Mouse (Mus musculus) large intestine, adult 2 months (tissue): ENCODE results near the gene Fkbp6. TPM values are rescaled to one million over a fixed set of nuclear protein-coding genes. Genes with fewer than 3 reads are reported as not detected.
"Not testable (repeated sequence)": the region's sequence is repeated elsewhere in the genome, so short reads cannot be mapped to it uniquely, and the experiment has no call there.

Experiments used
- DNase-seq: peaks from one replicate; pipeline ENCODE4 v3.0.0-alpha.2; 2012; ENCODE audit warnings: low read depth, low spot score
- WGBS: fragments of 180-500 bp; shearing (Covaris S2); methylation state at CpG from one replicate; pipeline ENCODE4 v1.1.7; 2018; 5-methylcytosine and 5-hydroxymethylcytosine counted together
- polyA plus RNA-seq: library from polyadenylated mRNA; depleted of rRNA; stranded (reverse); fragments of >200 nt; gene quantifications from 2 replicates; pipeline ENCODE4 v1.2.3, GENCODE M21; 2012; rRNA removed

The Fkbp6 gene
- polyA plus RNA-seq: not detected in 2 replicates

DNA sequence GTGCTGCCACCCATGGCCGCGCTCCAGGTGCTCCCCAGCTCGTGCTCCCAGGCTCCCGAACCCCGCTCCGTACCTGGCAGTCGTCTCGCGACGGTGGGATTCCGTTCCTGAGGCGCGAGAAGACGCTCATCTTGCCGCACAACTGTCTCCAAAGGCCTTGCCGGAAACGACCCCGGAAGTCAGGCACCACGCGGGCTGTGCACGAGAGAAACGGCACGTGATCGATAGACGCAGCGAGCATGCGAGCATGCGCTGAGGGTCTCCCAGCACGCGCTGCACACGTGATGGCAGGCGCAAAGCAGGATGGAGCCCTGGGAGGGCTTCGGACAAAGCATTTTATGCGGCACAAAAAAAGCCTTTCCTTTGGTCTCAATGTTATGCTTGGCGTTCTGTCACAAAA, at the start of gene Fkbp6:
Fkbp6 (minus strand) TSS at position 183 of the 400 bp plus-strand sequence.
- DNase-seq: no peak
- 89% methylated on average over 35 of the region's 35 CpGs for WGBS

DNA sequence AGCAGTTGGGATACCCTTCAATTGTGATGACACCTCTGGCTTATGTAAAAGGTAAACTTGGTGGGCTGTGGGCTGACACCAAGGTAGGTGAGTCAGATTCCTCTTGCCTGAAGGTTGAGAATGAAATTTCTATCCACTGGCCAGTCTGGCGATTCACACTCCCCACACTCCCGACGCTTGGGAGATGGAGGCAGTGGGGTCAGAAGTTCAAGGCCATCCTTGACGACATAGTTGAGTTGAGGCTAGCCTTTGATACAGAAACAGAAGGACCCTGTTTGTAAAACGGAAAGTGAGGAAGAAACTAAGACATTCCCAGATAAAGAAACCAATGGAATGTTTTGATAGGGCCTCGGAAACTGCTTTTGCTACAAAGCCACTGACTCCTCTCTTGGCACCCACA, 49.5 kb upstream of the Fkbp6 start:
- WGBS: 47% methylated on average over 6 of the region's 6 CpGs

GRCm38 (mm10) chr5:135395826-135396225, 46.0 kb upstream of the Fkbp6 start:
- DNase-seq: no peak
- WGBS: 57% methylated on average over 5 of the region's 5 CpGs

More for the DNA sequence above, 49.5 kb upstream of the Fkbp6 start:
- DNase-seq: no peak

- DNase-seq: peak; percentile 47
- WGBS: under 1% methylated on average over 107 of the region's 110 CpGs
Measured at GRCm38 (mm10) chr5:135394004-135394823, 44.4 kb upstream of the Fkbp6 start, which contains the start of gene Pom121. Pom121 (minus strand) TSS chr5:135394546.

GRCm38 (mm10) chr5:135383771-135384170, 33.9 kb upstream of the Fkbp6 start:
- no peak for DNase-seq
- 76% methylated on average over 10 of the region's 10 CpGs for WGBS

- 87% methylated on average over 7 of the region's 7 CpGs for WGBS
- no peak for DNase-seq
Measured at GRCm38 (mm10) chr5:135382746-135383145, 32.9 kb upstream of the Fkbp6 start.

GRCm38 (mm10) chr5:135381356-135381925, 31.6 kb upstream of the Fkbp6 start:
- WGBS: 94% methylated on average over 10 of the region's 10 CpGs
- DNase-seq: no peak

GRCm38 (mm10) chr5:135380681-135381080, 30.8 kb upstream of the Fkbp6 start:
- 96% methylated on average over 4 of the region's 4 CpGs for WGBS
- no peak for DNase-seq

- no peak for DNase-seq
- WGBS: 64% methylated on average over 2 of the region's 2 CpGs
Measured at GRCm38 (mm10) chr5:135376341-135376740, 26.5 kb upstream of the Fkbp6 start.

GRCm38 (mm10) chr5:135375167-135375566, 25.3 kb upstream of the Fkbp6 start:
- 25% methylated on average over 8 of the region's 8 CpGs for WGBS
- no peak for DNase-seq

DNA sequence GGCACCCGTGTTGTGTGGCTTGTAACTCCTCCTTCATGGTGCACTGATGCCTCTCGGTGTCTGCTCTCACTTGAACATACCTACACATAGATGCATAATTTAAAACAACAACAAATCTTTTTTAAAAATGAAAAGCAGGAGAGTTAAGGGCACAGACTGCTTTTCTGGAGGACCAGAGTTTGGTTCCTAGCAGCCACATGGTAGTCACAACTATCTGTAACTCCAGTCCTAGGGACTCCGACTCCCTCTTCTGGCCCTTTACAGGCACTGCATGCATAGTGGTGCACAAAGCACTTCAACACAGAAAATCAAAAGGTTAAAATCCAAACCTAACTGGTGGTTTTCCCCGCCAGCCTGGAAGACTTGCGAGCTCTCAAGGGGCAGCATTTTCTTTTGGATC, 23.8 kb upstream of the Fkbp6 start:
- DNase-seq: no peak
- whole genome bisulfite sequencing: 99% methylated on average over 5 of the region's 5 CpGs

GRCm38 (mm10) chr5:135371195-135371594, 21.4 kb upstream of the Fkbp6 start:
- 91% methylated on average over 13 of the region's 13 CpGs for WGBS

GRCm38 (mm10) chr5:135369787-135370654, 20.2 kb upstream of the Fkbp6 start, which contains the start of gene Nsun5:
Nsun5 (plus strand) TSS chr5:135369953.
- under 1% methylated on average over 64 of the region's 64 CpGs for WGBS
- DNase-seq: peak; percentile 84

More at GRCm38 (mm10) chr5:135371195-135371594, 21.4 kb upstream of the Fkbp6 start:
- no peak for DNase-seq

- 48% methylated on average over 9 of the region's 9 CpGs for WGBS
- DNase-seq: not testable (repeated sequence)
Measured at GRCm38 (mm10) chr5:135369196-135369595, 19.4 kb upstream of the Fkbp6 start.

DNA sequence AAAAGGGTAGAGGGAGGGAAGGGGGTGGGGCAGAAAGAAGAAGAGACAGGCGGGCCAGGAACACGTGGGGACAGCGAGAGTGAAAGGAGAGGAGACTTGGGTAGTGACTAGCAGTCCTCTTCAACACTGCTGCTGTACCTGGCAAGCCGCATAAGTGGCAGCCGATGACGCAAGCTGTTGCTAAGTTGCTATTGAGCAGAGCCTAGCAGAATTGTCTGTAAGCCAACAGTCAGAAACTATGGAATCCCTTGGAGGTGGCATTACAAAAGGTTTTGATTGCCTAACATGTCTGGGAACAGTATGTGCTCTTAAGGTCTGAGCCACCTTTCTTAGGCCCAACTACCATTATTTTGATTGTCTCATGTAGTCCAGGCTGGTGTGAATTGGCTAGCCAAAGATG, 18.5 kb upstream of the Fkbp6 start:
- no peak for DNase-seq
- 84% methylated on average over 6 of the region's 6 CpGs for WGBS

GRCm38 (mm10) chr5:135367841-135368240, 18.0 kb upstream of the Fkbp6 start:
- 53% methylated on average over 6 of the region's 6 CpGs for WGBS

GRCm38 (mm10) chr5:135363540-135363939, 13.7 kb upstream of the Fkbp6 start:
- no peak for DNase-seq

More at GRCm38 (mm10) chr5:135367841-135368240, 18.0 kb upstream of the Fkbp6 start:
- DNase-seq: no peak

DNA sequence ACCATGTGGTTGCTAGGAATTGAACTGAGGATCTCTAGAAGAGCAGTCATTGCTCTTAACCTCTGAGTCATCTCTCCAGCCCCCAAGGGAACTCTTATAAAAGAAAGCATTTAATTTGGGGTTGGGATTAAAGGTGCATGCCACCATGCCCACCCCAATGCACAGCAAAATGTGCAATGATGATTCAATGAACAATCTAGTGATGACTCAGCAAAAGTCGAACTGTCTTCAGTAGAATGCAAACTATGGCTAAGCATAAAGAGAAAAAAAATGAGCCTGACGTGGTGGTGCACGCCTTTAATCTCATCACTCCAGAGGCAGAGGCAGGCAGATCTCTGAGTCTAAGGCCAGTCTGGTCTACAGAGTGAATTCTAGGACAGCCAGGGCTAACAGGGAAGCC, 12.7 kb upstream of the Fkbp6 start:
- WGBS: 76% methylated on average over 3 of the region's 3 CpGs
- no peak for DNase-seq

More at GRCm38 (mm10) chr5:135363540-135363939, 13.7 kb upstream of the Fkbp6 start:
- 21% methylated on average over 12 of the region's 12 CpGs for WGBS

GRCm38 (mm10) chr5:135359772-135360171, 9.9 kb upstream of the Fkbp6 start:
- 57% methylated on average over 2 of the region's 2 CpGs for WGBS
- no peak for DNase-seq

DNA sequence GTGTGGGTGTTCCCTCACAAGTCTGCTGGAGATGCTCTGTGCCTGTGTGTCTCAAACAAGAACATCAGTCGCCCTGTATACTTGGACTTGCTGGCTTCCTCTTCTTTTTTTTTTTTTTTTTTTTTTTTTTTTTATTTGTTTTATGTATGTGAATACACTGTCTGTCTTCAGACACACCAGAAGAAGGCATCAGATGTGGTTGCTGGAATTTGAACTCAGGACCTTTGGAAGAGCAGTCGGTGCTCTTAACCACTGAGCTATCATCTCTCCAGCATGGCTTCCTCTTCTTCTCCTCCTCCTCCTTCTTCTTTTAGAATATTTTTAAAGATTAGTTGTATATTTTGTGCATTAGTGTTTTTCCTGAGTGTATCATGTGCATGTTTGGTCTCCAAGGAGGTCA, 7.7 kb upstream of the Fkbp6 start:
- no peak for DNase-seq
- WGBS: 67% methylated on average over 2 of the region's 2 CpGs
